Mouse (Mus musculus) R1 (cell line): ENCODE results near the gene Gps2.

Experiments
- DNase-seq: peaks from one replicate; pipeline ENCODE4 v3.0.0-alpha.2; 2018; ENCODE audit warnings: low read depth, low spot score

The Gps2 gene

GRCm38 (mm10) chr11:69936156-69936555 is 22.5 kb downstream of the Gps2 start:
- peak; percentile 72 for DNase-seq

- no peak for DNase-seq
Observed at GRCm38 (mm10) chr11:69936714-69937347, 23.1 kb downstream of the Gps2 start.

GRCm38 (mm10) chr11:69937385-69937784 is 23.7 kb downstream of the Gps2 start:
- no peak for DNase-seq

GRCm38 (mm10) chr11:69937834-69938233 is 24.1 kb downstream of the Gps2 start:
- no peak for DNase-seq

GRCm38 (mm10) chr11:69938401-69938979 is 24.8 kb downstream of the Gps2 start:
- peak; percentile 30 for DNase-seq

- DNase-seq, result no peak
Observed at GRCm38 (mm10) chr11:69939181-69939580, 25.5 kb downstream of the Gps2 start.

GRCm38 (mm10) chr11:69939731-69940130 is 26.0 kb downstream of the Gps2 start:
- DNase-seq, result no peak

- no peak for DNase-seq
Observed at GRCm38 (mm10) chr11:69940962-69941361, 27.3 kb downstream of the Gps2 start.

- DNase-seq, result no peak
Observed at GRCm38 (mm10) chr11:69945216-69945615, 31.5 kb downstream of the Gps2 start.

GRCm38 (mm10) chr11:69945997-69946891 is 32.6 kb downstream of the Gps2 start:
- no peak for DNase-seq

- DNase-seq, result peak; percentile 67
Observed at GRCm38 (mm10) chr11:69947337-69948065, 33.8 kb downstream of the Gps2 start.

- DNase-seq, result peak; percentile 97
Observed at GRCm38 (mm10) chr11:69948066-69948762, 34.5 kb downstream of the Gps2 start, which contains the start of gene Slc2a4. Gene Slc2a4 (minus strand): TSS chr11:69948188.

GRCm38 (mm10) chr11:69948763-69949150 is 35.1 kb downstream of the Gps2 start:
- DNase-seq, result peak; percentile 91

GRCm38 (mm10) chr11:69950807-69951459 is 37.2 kb downstream of the Gps2 start:
- peak; percentile 46 for DNase-seq

- DNase-seq, result no peak
Observed at GRCm38 (mm10) chr11:69952274-69952673, 38.6 kb downstream of the Gps2 start.

- no peak for DNase-seq
Observed at GRCm38 (mm10) chr11:69953267-69953915, 39.7 kb downstream of the Gps2 start.

- peak; percentile 40 for DNase-seq
Observed at GRCm38 (mm10) chr11:69955618-69956017, 41.9 kb downstream of the Gps2 start.

- no peak for DNase-seq
Observed at GRCm38 (mm10) chr11:69956218-69956617, 42.5 kb downstream of the Gps2 start.

- peak; percentile 86 for DNase-seq
Observed at GRCm38 (mm10) chr11:69960616-69961015, 46.9 kb downstream of the Gps2 start.

GRCm38 (mm10) chr11:69961841-69962240 is 48.2 kb downstream of the Gps2 start:
- no peak for DNase-seq
